Mouse (Mus musculus): ENCODE data around the gene Sgpp1. TPM values are rescaled to one million over a fixed set of nuclear protein-coding genes. Genes with fewer than 3 reads are reported as not detected.

Sgpp1 gene
- total RNA-seq, 1 experiment = 4.8 TPM

GRCm38 (mm10) chr12:75731508-75731907 lies 4.0 kb downstream of the Sgpp1 start:
- no peak overlapping the region for H3K27ac ChIP-seq (ENCODE audit: insufficient read depth, low read depth, low read length, poor library complexity, severe bottlenecking)
- DNase-seq (ENCODE audit: low read depth, low spot score) = no peak
- TF ChIP-seq ZNF384 (IDR thresholded peaks at IDR 0.05; ENCODE audit: low read depth, low read length) (no peak), ZC3H11A (IDR thresholded peaks at IDR 0.05; ENCODE audit: borderline replicate concordance, low read depth, low read length) (no peak), HCFC1 (IDR thresholded peaks at IDR 0.05; ENCODE audit: borderline replicate concordance, insufficient read depth, low read length) (no peak), CHD2 (IDR thresholded peaks at IDR 0.05; ENCODE audit: low read depth, low read length) (no peak), MAFK (IDR thresholded peaks at IDR 0.05; ENCODE audit: insufficient read depth, low read depth, low read length) (no peak)
- in situ Hi-C loops (cut with MboI; ENCODE audit: low sequenced_read_pairs in 2 of 2, unreplicated experiment in 2 of 2) = no loop called here
- no peaks in the 10 kb centered on the region for H3K36me3 ChIP-seq (ENCODE audit: control insufficient read depth, insufficient read depth, low read length, poor library complexity, severe bottlenecking)
- H3K4me1 ChIP-seq (ENCODE audit: control insufficient read depth in 2 of 2, insufficient read depth in 2 of 2, low read length in 2 of 2, poor library complexity in 1 of 2) = peaks cover 0 to 2% of the 10 kb centered on the region in 2 experiments; a peak in 1 of 4 replicates
- H3K9me3 ChIP-seq (ENCODE audit: control insufficient read depth, insufficient read depth, low read depth, low read length) = no peaks in the 10 kb centered on the region
- H3K4me3 ChIP-seq (ENCODE audit: insufficient read depth in 1 of 2, low read depth in 1 of 2, low read length in 2 of 2, poor library complexity in 1 of 2, severe bottlenecking in 1 of 2) = no peak overlapping the region
- H3K9ac ChIP-seq (ENCODE audit: insufficient read depth, low read depth, low read length, poor library complexity, severe bottlenecking) = no peak overlapping the region

GRCm38 (mm10) chr12:75730458-75730857 lies 5.1 kb downstream of the Sgpp1 start:
- in situ Hi-C loops (cut with MboI; ENCODE audit: low sequenced_read_pairs in 2 of 2, unreplicated experiment in 2 of 2) = no loop called here

GRCm38 (mm10) chr12:75729876-75730275 lies 5.7 kb downstream of the Sgpp1 start:
- Histone ChIP-seq H3K4me3 (ENCODE audit: insufficient read depth in 1 of 2, low read depth in 1 of 2, low read length in 2 of 2, poor library complexity in 1 of 2, severe bottlenecking in 1 of 2) (no peak overlapping the region), H3K9me3 (ENCODE audit: control insufficient read depth, insufficient read depth, low read depth, low read length) (no peaks in the 10 kb centered on the region), H3K9ac (ENCODE audit: insufficient read depth, low read depth, low read length, poor library complexity, severe bottlenecking) (no peak overlapping the region), H3K36me3 (ENCODE audit: control insufficient read depth, insufficient read depth, low read length, poor library complexity, severe bottlenecking) (no peaks in the 10 kb centered on the region), H3K4me1 (ENCODE audit: control insufficient read depth in 2 of 2, insufficient read depth in 2 of 2, low read length in 2 of 2, poor library complexity in 1 of 2) (peaks cover 0 to 2% of the 10 kb centered on the region in 2 experiments; a peak in 1 of 4 replicates), H3K27ac (ENCODE audit: insufficient read depth, low read depth, low read length, poor library complexity, severe bottlenecking) (no peak overlapping the region)
- DNase-seq (ENCODE audit: low read depth, low spot score) = no peak
- in situ Hi-C loops (cut with MboI; ENCODE audit: low sequenced_read_pairs in 2 of 2, unreplicated experiment in 2 of 2) = no loop called here
- TF ChIP-seq ZNF384 (IDR thresholded peaks at IDR 0.05; ENCODE audit: low read depth, low read length) = no peak
- TF ChIP-seq ZC3H11A (IDR thresholded peaks at IDR 0.05; ENCODE audit: borderline replicate concordance, low read depth, low read length) = no peak
- TF ChIP-seq HCFC1 (IDR thresholded peaks at IDR 0.05; ENCODE audit: borderline replicate concordance, insufficient read depth, low read length) = no peak
- TF ChIP-seq CHD2 (IDR thresholded peaks at IDR 0.05; ENCODE audit: low read depth, low read length) = no peak
- no peak for TF ChIP-seq MAFK (IDR thresholded peaks at IDR 0.05; ENCODE audit: insufficient read depth, low read depth, low read length)

More at GRCm38 (mm10) chr12:75730458-75730857, 5.1 kb downstream of the Sgpp1 start:
- Histone ChIP-seq H3K9me3 (ENCODE audit: control insufficient read depth, insufficient read depth, low read depth, low read length) (no peaks in the 10 kb centered on the region), H3K27ac (ENCODE audit: insufficient read depth, low read depth, low read length, poor library complexity, severe bottlenecking) (no peak overlapping the region), H3K36me3 (ENCODE audit: control insufficient read depth, insufficient read depth, low read length, poor library complexity, severe bottlenecking) (no peaks in the 10 kb centered on the region), H3K4me1 (ENCODE audit: control insufficient read depth in 2 of 2, insufficient read depth in 2 of 2, low read length in 2 of 2, poor library complexity in 1 of 2) (peaks cover 0 to 2% of the 10 kb centered on the region in 2 experiments; a peak in 1 of 4 replicates), H3K9ac (ENCODE audit: insufficient read depth, low read depth, low read length, poor library complexity, severe bottlenecking) (no peak overlapping the region), H3K4me3 (ENCODE audit: insufficient read depth in 1 of 2, low read depth in 1 of 2, low read length in 2 of 2, poor library complexity in 1 of 2, severe bottlenecking in 1 of 2) (no peak overlapping the region)
- TF ChIP-seq ZC3H11A (IDR thresholded peaks at IDR 0.05; ENCODE audit: borderline replicate concordance, low read depth, low read length) (no peak), ZNF384 (IDR thresholded peaks at IDR 0.05; ENCODE audit: low read depth, low read length) (no peak), MAFK (IDR thresholded peaks at IDR 0.05; ENCODE audit: insufficient read depth, low read depth, low read length) (no peak), HCFC1 (IDR thresholded peaks at IDR 0.05; ENCODE audit: borderline replicate concordance, insufficient read depth, low read length) (no peak)
- DNase-seq (ENCODE audit: low read depth, low spot score) = no peak

GRCm38 (mm10) chr12:75727333-75728125 lies 8.0 kb downstream of the Sgpp1 start:
- DNase-seq (ENCODE audit: low read depth, low spot score) = no peak
- TF ChIP-seq CHD2 (IDR thresholded peaks at IDR 0.05; ENCODE audit: low read depth, low read length) (no peak), HCFC1 (IDR thresholded peaks at IDR 0.05; ENCODE audit: borderline replicate concordance, insufficient read depth, low read length) (no peak), MAFK (IDR thresholded peaks at IDR 0.05; ENCODE audit: insufficient read depth, low read depth, low read length) (no peak), ZC3H11A (IDR thresholded peaks at IDR 0.05; ENCODE audit: borderline replicate concordance, low read depth, low read length) (no peak), ZNF384 (IDR thresholded peaks at IDR 0.05; ENCODE audit: low read depth, low read length) (0 out of 2 replicates have a peak, but pooled peaks have one; percentile 5)
- no peak overlapping the region for H3K9ac ChIP-seq (ENCODE audit: insufficient read depth, low read depth, low read length, poor library complexity, severe bottlenecking)
- no peak overlapping the region for H3K27ac ChIP-seq (ENCODE audit: insufficient read depth, low read depth, low read length, poor library complexity, severe bottlenecking)
- H3K4me3 ChIP-seq (ENCODE audit: insufficient read depth in 1 of 2, low read depth in 1 of 2, low read length in 2 of 2, poor library complexity in 1 of 2, severe bottlenecking in 1 of 2) = no peak overlapping the region
- in situ Hi-C loops (cut with MboI; ENCODE audit: low sequenced_read_pairs in 2 of 2, unreplicated experiment in 2 of 2) = no loop called here
- no peaks in the 10 kb centered on the region for H3K36me3 ChIP-seq (ENCODE audit: control insufficient read depth, insufficient read depth, low read length, poor library complexity, severe bottlenecking)
- no peaks in the 10 kb centered on the region for H3K9me3 ChIP-seq (ENCODE audit: control insufficient read depth, insufficient read depth, low read depth, low read length)
- no peaks in the 10 kb centered on the region for H3K4me1 ChIP-seq (ENCODE audit: control insufficient read depth in 2 of 2, insufficient read depth in 2 of 2, low read length in 2 of 2, poor library complexity in 1 of 2)

All from ES-E14 (cell line).